Mouse (Mus musculus) liver, embryonic 15.5 days (tissue): ENCODE measurements around the gene Hils1. TPM values are rescaled to one million over a fixed set of nuclear protein-coding genes. Genes with fewer than 3 reads are reported as not detected.
A peak's percentile ranks its signal among the peaks of the same experiment; 100 is the strongest.

Experiments used
- ATAC-seq: fragments of 200-750 bp; cut with Nextera tagmentation; 2 replicates; pipeline ENCODE4 v1.8.0; 2017; ENCODE audit warnings: moderate number of reproducible peaks, mild to moderate bottlenecking, moderate library complexity; ENCODE audit not compliant: insufficient read depth
- H3K27ac ChIP-seq: fragments of 300-500 bp; sonication (generic); replicated peaks from 2 replicates; pipeline ENCODE4 v1.5.1; 2015; ENCODE audit warnings: mild to moderate bottlenecking, inconsistent platforms
- H3K27me3 ChIP-seq: fragments of 300-500 bp; sonication (generic); 2 replicates; pipeline ENCODE4 v1.6.1; 2015; ENCODE audit warnings: mild to moderate bottlenecking, inconsistent platforms
- H3K36me3 ChIP-seq: fragments of 300-500 bp; sonication (generic); replicated peaks from 2 replicates; pipeline ENCODE4 v1.6.1; 2015; ENCODE audit warnings: moderate library complexity, mild to moderate bottlenecking, inconsistent platforms
- H3K4me1 ChIP-seq: fragments of 300-500 bp; sonication (generic); replicated peaks from 2 replicates; pipeline ENCODE4 v1.6.1; 2015; ENCODE audit warnings: inconsistent platforms
- H3K4me2 ChIP-seq: fragments of 300-500 bp; sonication (generic); 2 replicates; pipeline ENCODE4 v1.6.1; 2015; ENCODE audit warnings: moderate library complexity, mild to moderate bottlenecking, inconsistent platforms
- H3K4me3 ChIP-seq: fragments of 300-500 bp; sonication (generic); replicated peaks from 2 replicates; pipeline ENCODE4 v1.5.1; 2015; ENCODE audit warnings: mild to moderate bottlenecking, inconsistent platforms
- H3K9ac ChIP-seq: fragments of 300-500 bp; sonication (generic); 2 replicates; pipeline ENCODE4 v1.6.1; 2015; ENCODE audit warnings: moderate library complexity, mild to moderate bottlenecking, inconsistent platforms
- H3K9me3 ChIP-seq: fragments of 300-500 bp; sonication (generic); replicated peaks from 2 replicates; pipeline ENCODE4 v1.6.1; 2016; ENCODE audit warnings: inconsistent platforms
- WGBS: fragments of 180-500 bp; shearing (Covaris S2); methylation state at CpG from one replicate; pipeline ENCODE4 v1.1.7; 2015; ENCODE audit warnings: mixed read lengths; ENCODE audit not compliant: insufficient replicate concordance; 5-methylcytosine and 5-hydroxymethylcytosine counted together
- polyA plus RNA-seq: library from polyadenylated mRNA; unstranded; fragments of >200 nt; fragmentation: Nextera tagmentation; extraction: Ambion mirVana; gene quantifications from 2 replicates; pipeline ENCODE4 v1.2.1, GENCODE M21; 2015

The Hils1 gene
- polyA plus RNA-seq, 1 experiment from 2014 or later = not detected

DNA sequence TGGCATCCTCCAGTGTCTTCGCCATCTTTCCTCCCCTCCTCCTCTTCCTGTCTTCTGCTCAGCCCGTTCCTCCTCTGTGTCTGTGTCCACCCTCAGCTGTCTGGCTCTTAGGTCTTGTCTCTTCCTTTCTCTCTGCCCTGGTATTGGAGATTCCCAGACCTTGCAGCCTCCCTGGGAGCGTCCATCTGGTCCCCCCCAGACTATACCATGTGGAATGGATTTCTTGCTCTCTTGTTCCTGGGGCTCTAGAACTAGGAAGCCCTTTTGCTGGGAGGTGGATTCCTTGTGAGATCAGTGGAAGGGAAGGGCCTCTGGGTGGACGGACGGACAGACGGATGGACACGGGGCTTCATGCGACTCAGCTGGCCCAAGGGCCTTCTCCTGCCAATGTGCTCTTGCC is 28.7 kb downstream of the Hils1 start:
- H3K4me2 ChIP-seq = peak overlapping the region; percentile 97
- peaks cover 99% of the 10 kb centered on the region for H3K4me1 ChIP-seq

DNA sequence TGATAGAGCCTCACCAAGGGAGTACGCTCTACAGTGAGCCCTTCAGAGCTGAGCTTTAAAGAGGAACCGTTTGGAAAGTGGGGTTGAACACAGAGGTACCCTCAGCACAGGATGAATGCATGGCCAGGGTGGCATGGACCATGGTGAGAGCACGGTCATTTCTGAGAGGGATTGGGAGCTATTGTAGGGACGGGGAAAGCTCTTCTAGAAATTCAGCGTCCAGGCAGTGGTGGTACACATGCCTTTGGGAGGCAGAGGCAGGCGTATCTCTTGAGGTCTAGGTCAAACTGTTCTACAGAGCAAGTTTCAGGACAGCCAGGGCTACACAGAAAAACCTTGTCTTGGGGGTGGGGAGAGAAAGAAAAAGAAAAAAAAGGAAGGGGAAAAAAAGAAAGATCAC is 29.6 kb downstream of the Hils1 start:
- H3K9ac ChIP-seq = peak overlapping the region; percentile 61; the same call in 1 of the 2 replicates

More for the DNA sequence above, 28.7 kb downstream of the Hils1 start:
- Histone ChIP-seq H3K27ac (peak overlapping the region; percentile 90), H3K36me3 (peaks cover 48% of the 10 kb centered on the region), H3K9ac (peak overlapping the region; percentile 94; the same call in 1 of the 2 replicates), H3K4me3 (peak overlapping the region; percentile 89; the same call in 1 of the 2 replicates), H3K27me3 (no peaks in the 10 kb centered on the region), H3K9me3 (no peaks in the 10 kb centered on the region)
- 77% methylated on average over 8 of the region's 8 CpGs for WGBS
- ATAC-seq = no peak

DNA sequence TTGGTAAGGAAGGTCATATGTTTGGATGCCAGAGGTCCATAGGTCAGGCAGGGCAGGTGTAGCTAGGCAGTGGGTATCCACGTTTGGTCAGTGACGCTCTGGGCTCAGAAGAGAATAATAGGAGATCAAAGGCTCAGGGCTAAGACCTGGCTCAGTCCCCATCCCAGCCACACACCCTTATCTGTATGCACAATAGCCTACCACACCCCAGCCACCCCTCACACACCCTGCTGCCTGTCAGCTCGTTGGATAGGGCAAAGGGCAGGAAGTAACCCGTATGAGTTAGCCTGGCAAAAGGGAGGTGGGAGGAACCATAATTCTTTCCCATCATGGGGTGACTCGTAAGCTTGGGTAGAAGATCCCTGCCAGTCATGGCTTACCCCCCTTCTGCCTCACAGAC is 30.2 kb downstream of the Hils1 start:
- Histone ChIP-seq H3K36me3 (peaks cover 62% of the 10 kb centered on the region), H3K27ac (peak overlapping the region; percentile 90), H3K4me2 (peak overlapping the region; percentile 97), H3K27me3 (no peaks in the 10 kb centered on the region), H3K9me3 (no peaks in the 10 kb centered on the region), H3K4me1 (peaks cover 100% of the 10 kb centered on the region), H3K9ac (peak overlapping the region; percentile 61), H3K4me3 (peak overlapping the region; percentile 56)
- ATAC-seq = peak; percentile 93
- WGBS = 10% methylated on average over 5 of the region's 5 CpGs

More for the DNA sequence above, 29.6 kb downstream of the Hils1 start:
- Histone ChIP-seq H3K4me1 (peaks cover 100% of the 10 kb centered on the region), H3K36me3 (peaks cover 55% of the 10 kb centered on the region), H3K4me3 (peak overlapping the region; percentile 56; the same call in 1 of the 2 replicates), H3K4me2 (peak overlapping the region; percentile 97), H3K27ac (peak overlapping the region; percentile 90), H3K27me3 (no peaks in the 10 kb centered on the region), H3K9me3 (no peaks in the 10 kb centered on the region)
- ATAC-seq = no peak
- WGBS = 55% methylated on average over 6 of the region's 6 CpGs

DNA sequence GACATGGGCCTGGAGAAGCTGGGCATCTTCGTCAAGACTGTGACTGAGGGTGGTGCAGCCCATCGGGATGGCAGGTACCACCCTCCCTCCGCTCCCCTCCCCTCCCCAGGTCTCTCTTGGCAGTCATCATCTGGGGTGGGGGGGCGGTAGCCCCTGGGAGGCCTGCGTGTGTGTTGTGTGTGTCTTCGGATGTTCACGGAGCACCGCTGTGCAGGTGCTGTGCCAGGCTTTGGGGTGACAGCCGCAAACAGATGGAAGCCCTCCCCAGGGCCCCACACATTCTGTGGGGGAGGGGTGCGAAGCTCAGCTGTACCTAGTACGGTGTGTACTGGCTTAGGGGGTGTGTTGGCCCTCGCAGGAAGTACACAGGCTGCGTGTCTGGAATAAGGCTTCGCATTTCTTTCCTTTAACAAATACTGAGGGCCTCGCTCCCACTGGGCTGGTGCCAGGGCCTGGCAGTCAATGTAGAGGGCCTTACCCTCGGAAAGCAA is 30.7 kb downstream of the Hils1 start:
- Histone ChIP-seq H3K4me1 (peaks cover 100% of the 10 kb centered on the region), H3K9me3 (no peaks in the 10 kb centered on the region), H3K9ac (peak overlapping the region; percentile 61), H3K4me2 (peak overlapping the region; percentile 97), H3K27ac (peak overlapping the region; percentile 90), H3K27me3 (no peaks in the 10 kb centered on the region), H3K4me3 (peak overlapping the region; percentile 56), H3K36me3 (peaks cover 66% of the 10 kb centered on the region)
- peak; percentile 60 for ATAC-seq
- 41% methylated on average over 16 of the region's 16 CpGs for WGBS

DNA sequence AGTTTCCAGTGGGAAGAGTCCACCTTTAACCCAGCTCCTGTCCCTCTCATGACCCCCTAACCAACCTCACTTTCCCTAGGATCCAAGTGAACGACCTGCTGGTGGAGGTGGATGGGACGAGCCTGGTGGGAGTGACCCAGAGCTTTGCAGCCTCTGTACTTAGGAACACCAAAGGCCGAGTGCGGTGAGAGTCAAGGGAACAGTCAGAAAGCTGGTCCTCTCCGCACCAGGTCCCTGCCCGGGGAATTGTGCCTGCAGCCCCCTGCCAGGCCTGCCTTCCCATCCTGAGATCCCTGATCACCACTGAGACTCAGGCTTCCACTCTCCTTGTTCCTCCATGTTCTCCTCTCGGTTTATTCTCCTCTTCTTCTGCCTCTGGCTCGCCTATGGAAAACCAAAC is 32.7 kb downstream of the Hils1 start:
- Histone ChIP-seq H3K36me3 (peaks cover 86% of the 10 kb centered on the region), H3K4me3 (no peak overlapping the region), H3K27ac (peak overlapping the region; percentile 68), H3K4me2 (peak overlapping the region; percentile 97), H3K9ac (peak overlapping the region; percentile 18; the same call in 1 of the 2 replicates), H3K27me3 (no peaks in the 10 kb centered on the region), H3K4me1 (peaks cover 95% of the 10 kb centered on the region), H3K9me3 (no peaks in the 10 kb centered on the region)
- 67% methylated on average over 8 of the region's 8 CpGs for WGBS
- no peak for ATAC-seq

DNA sequence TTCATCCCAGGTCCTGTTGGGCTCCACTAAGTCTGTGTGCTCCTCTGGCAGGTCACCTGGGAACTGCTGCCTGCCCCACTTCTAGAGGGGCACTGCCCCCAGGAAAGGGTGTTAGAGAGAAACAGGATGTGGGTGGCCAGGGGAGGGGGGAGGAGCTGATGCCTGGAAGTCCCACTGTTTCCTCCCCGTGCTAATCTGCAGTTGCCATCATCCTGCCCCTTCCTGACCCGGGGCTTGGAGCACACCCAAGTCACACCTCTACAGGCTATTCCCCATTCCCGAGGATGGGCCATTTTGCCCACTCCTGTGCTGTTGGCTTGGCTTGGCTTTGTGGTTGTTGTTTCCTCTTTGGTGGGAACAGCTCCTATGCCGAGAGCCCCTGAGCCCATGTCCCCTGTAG is 33.2 kb downstream of the Hils1 start:
- Histone ChIP-seq H3K9me3 (no peaks in the 10 kb centered on the region), H3K4me2 (peak overlapping the region; percentile 97), H3K36me3 (peaks cover 90% of the 10 kb centered on the region), H3K4me3 (no peak overlapping the region), H3K27ac (peak overlapping the region; percentile 68), H3K27me3 (no peaks in the 10 kb centered on the region), H3K4me1 (peaks cover 95% of the 10 kb centered on the region), H3K9ac (peak overlapping the region; percentile 18; the same call in 1 of the 2 replicates)
- ATAC-seq = no peak
- WGBS = 14% methylated on average over 4 of the region's 4 CpGs

DNA sequence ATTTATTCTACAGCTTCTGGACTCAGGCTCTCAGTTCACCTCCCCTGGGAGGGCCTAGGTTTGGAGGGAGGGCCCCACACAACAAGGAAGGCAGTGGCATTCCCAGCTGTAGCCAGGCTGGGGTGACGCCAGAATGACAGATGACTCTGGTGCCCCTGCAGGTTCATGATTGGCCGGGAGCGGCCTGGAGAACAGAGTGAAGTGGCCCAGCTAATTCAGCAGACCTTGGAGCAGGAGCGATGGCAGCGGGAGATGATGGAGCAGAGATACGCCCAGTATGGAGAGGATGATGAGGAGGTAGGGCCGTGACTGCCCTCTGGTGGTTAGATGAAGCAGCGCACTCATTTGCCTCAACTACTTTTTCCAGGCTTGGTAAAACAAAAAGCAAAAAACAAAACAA is 33.7 kb downstream of the Hils1 start:
- H3K27ac ChIP-seq = peak overlapping the region; percentile 68
- no peak overlapping the region for H3K4me3 ChIP-seq
- H3K4me1 ChIP-seq = peaks cover 95% of the 10 kb centered on the region
- peaks cover 95% of the 10 kb centered on the region for H3K36me3 ChIP-seq
- peak overlapping the region; percentile 97 for H3K4me2 ChIP-seq
- no peaks in the 10 kb centered on the region for H3K27me3 ChIP-seq
- H3K9me3 ChIP-seq = no peaks in the 10 kb centered on the region
- WGBS = 3% methylated on average over 8 of the region's 8 CpGs
- H3K9ac ChIP-seq = peak overlapping the region; percentile 18; the same call in 1 of the 2 replicates
- ATAC-seq = peak; percentile 20; the same call in 1 of the 2 replicates

DNA sequence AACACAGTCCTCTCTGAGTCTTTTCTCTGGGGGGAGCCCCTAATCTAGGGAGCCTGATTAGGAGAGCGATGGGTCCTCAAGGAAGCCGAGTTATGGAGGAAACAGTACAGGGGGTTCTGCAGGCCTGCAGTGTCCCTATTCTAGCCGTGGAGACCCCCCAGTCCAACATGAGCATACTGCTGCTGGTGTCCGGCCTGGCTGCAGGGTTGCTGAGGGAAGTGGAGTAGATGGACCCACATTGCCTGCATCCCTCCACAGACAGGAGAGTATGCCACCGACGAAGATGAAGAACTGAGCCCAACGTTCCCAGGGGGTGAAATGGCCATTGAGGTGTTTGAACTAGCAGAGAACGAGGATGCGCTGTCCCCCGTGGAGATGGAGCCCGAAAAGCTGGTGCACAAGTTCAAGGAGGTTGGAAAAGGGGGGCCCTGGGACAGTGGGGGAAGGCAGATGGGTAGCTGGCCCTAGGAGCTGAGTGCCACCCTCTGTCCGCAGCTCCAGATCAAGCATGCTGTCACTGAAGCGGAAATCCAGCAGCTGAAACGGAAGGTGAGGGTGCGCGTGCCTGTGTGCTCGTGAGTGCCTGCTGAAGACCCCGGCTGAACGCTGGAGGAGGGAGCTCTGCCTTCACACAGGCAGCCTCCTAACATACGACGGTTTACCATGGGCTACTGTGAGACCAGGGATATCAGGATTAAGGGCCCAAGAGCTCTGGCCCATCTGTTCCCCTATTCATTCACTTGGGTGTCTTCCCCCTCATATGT is 34.4 kb downstream of the Hils1 start:
- Histone ChIP-seq H3K4me2 (no peak overlapping the region), H3K9ac (no peak overlapping the region), H3K9me3 (no peaks in the 10 kb centered on the region), H3K27me3 (no peaks in the 10 kb centered on the region), H3K4me3 (no peak overlapping the region), H3K27ac (peak overlapping the region; percentile 30), H3K36me3 (peaks cover 88% of the 10 kb centered on the region), H3K4me1 (peaks cover 95% of the 10 kb centered on the region)
- 85% methylated on average over 21 of the region's 21 CpGs for WGBS
- ATAC-seq = no peak

DNA sequence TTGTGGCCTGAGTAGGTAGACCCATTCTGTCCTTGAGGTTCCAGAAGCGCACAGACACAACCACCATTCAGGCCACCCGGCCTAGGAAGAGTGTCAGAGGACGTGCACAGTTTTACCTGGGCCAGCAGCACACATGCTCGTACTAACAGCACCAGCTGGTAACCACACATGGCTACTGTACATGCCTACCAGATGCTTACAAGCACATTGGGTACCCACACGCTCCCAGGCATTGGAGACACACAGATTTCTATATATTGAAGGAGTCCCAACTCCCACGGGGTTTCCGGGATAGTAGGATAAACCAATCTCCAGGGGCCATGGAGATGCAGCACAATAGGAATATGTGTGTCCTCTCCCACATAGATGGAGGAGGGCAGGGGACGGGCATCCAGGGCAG is 35.3 kb downstream of the Hils1 start:
- Histone ChIP-seq H3K27ac (no peak overlapping the region), H3K36me3 (peaks cover 80% of the 10 kb centered on the region), H3K9ac (no peak overlapping the region), H3K27me3 (no peaks in the 10 kb centered on the region), H3K4me1 (peaks cover 95% of the 10 kb centered on the region), H3K9me3 (no peaks in the 10 kb centered on the region), H3K4me3 (no peak overlapping the region), H3K4me2 (no peak overlapping the region)
- no peak for ATAC-seq
- WGBS = 88% methylated on average over 8 of the region's 8 CpGs

DNA sequence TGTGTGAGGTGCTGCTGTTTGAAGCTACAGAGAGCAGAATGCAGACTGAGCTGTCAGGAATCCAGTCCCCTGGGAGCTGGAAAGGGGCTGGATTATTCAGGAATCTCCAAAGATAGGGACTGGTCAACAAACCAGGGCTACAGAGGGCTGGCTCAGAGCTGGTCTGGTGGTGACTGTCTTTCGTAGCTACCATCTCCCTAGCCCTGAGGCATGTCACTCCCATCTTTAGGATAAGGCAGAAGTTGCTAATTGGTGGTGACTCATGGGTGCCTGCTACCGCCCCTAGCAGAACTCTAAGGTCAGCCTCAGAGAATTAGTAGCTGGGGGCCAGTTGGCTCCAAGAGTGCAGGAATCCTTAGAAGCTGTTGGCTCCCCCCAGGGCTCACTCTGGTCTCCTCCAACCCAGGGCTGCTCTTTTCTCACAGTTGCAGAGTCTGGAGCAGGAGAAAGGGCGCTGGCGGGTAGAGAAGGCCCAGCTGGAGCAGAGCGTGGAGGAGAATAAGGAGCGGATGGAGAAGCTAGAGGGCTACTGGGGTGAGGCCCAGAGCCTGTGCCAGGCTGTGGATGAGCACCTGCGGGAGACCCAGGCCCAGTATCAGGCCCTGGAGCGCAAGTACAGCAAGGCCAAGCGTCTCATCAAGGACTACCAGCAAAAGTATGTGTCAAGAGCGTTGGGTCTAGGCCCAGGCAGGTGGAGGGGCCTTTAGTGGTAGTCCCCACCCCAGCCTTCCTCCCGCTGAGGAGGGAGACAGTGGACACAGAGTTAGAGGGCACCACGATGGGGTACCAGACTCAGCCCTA is 36.9 kb downstream of the Hils1 start:
- ATAC-seq = no peak
- WGBS = 83% methylated on average over 12 of the region's 12 CpGs
- H3K36me3 ChIP-seq = peaks cover 64% of the 10 kb centered on the region
- no peak overlapping the region for H3K4me2 ChIP-seq
- peak overlapping the region; percentile 62 for H3K27ac ChIP-seq
- no peaks in the 10 kb centered on the region for H3K27me3 ChIP-seq
- H3K9me3 ChIP-seq = no peaks in the 10 kb centered on the region
- H3K9ac ChIP-seq = no peak overlapping the region; the same call in 1 of the 2 replicates
- no peak overlapping the region for H3K4me3 ChIP-seq
- H3K4me1 ChIP-seq = peaks cover 95% of the 10 kb centered on the region

DNA sequence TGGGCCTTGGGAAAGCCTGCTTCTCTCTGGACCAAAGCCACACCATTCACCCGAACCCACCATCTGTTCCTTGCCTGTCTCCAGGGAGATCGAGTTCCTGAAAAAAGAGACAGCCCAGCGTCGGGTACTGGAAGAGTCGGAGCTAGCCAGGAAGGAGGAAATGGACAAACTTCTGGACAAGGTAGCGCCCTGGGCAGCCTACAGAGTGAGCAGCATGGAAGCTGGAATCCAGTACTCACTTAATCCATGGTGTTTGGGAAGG is 37.5 kb downstream of the Hils1 start:
- peaks cover 58% of the 10 kb centered on the region for H3K36me3 ChIP-seq
- H3K9ac ChIP-seq = no peak overlapping the region
- peaks cover 92% of the 10 kb centered on the region for H3K4me1 ChIP-seq
- no peak overlapping the region for H3K4me2 ChIP-seq
- H3K9me3 ChIP-seq = no peaks in the 10 kb centered on the region
- H3K4me3 ChIP-seq = no peak overlapping the region
- H3K27me3 ChIP-seq = 0 out of 2 replicates have a peak, but pooled peaks cover under 1% of the 10 kb centered on the region
- ATAC-seq = no peak
- 80% methylated on average over 6 of the region's 6 CpGs for WGBS
- 0 out of 2 replicates have a peak overlapping the region, but pooled peaks have one; percentile 7 for H3K27ac ChIP-seq
